Mouse (Mus musculus) olfactory bulb, adult 2 months (tissue): ENCODE measurements around the gene Tspan10.

Source experiments
- CTCF ChIP-seq: fragments of 200-500 bp; IDR thresholded peaks from 2 replicates; pipeline ENCODE4 v1.5.1; 2012; ENCODE audit warnings: low read depth, mild to moderate bottlenecking, low read length, moderate library complexity; ENCODE audit not compliant: insufficient read depth
- POLR2A ChIP-seq: fragments of 200-500 bp; IDR thresholded peaks from 2 replicates; pipeline ENCODE4 v1.6.1; 2012; ENCODE audit warnings: mild to moderate bottlenecking, low read depth, low read length, moderate library complexity; ENCODE audit not compliant: insufficient read depth

DNA sequence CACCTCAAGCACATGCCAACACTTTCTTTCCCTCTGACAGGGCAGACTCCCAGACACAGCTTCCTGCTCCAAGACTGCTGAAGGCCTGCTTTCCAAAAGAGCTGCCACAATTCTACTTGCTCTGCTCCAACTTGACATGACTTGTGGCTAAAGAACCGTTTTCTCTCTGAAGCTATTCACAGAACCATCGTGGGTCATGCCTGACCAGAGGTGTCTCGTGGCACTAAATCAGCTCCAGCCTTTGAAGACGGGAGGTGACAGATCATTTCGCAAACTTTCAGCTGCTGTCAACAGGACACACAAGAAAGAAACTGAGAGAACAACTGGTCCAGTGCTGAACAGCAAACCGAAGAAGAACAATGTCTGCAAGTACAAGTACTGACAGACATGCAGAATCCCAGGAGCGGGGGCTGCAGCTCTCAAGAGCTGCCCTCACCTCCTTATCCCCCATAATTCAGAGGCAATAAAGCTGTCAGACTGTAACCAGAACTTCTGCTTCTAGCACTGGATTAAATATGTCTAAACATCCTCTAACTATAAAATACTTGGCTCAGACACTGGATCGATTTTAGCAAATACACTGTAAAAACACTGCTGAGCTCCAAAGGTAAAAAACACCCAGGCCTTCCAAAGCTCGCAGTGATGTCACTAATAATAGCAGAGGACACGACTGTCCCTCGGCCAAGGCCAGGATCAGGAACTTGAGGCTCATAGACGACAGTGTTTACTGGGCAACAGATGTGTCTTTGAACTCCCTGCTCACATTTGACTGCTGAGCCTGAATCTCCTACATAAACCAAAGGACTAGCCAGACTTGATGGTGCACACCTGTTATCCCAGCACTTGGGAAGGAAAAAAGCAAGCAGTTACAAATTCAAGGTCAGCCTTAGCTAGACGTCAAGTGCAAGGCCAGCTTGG, 19.5 kb upstream of the Tspan10 start:
- TF ChIP-seq CTCF (no peak), POLR2A (no peak)
